In genomic region chr13:53862336-53862735, GRCm38 (mm10) we compare ENCODE assay signal across 23 mouse cellular contexts.
A peak's percentile ranks its signal among the peaks of the same experiment; 100 is the strongest.
DNase-seq lines count a peak whose midpoint lies in the region; ATAC-seq and TF ChIP-seq lines count a peak whose summit lies in the region.
"Had no signal": no experiment of that assay in that cellular context is flagged by ENCODE, and none has a peak within 500 bp of the region (broad histone marks: within the 10 kb centered on the region; RNA-seq: fewer than 3 reads in every experiment).

No protein-coding gene starts in this region.

- no peak overlapping the region for H3K4me2 ChIP-seq in hindbrain, postnatal 0 days (ENCODE audit: low read depth, low read length)
- no peak overlapping the region for H3K4me2 ChIP-seq in hindbrain, embryonic 14.5 days (replicated peaks)
- peak overlapping the region; percentile 25; the same call in 1 of the 2 replicates for H3K4me2 ChIP-seq in neural tube, embryonic 15.5 days
- H3K4me2 ChIP-seq: intestine, embryonic 15.5 days; kidney, embryonic 15.5 days; liver, embryonic 13.5 days; lung, embryonic 15.5 days; midbrain, embryonic 15.5 days; neural tube, embryonic 12.5 days had no signal

- WGBS in cerebellum, adult 2 months: 23% methylated on average over 4 of the region's 4 CpGs
- 30% methylated on average over 4 of the region's 4 CpGs for WGBS in hindbrain, postnatal 0 days
- WGBS in hindbrain, embryonic 14.5 days: 49% methylated on average over 4 of the region's 4 CpGs
- WGBS in neural tube, embryonic 15.5 days: 27% methylated on average over 4 of the region's 4 CpGs

- TF ChIP-seq CTCF in cerebellum, adult 2 months (IDR thresholded peaks at IDR 0.05; ENCODE audit: borderline replicate concordance, insufficient read depth, low read depth, low read length): no peak
- TF ChIP-seq CTCF in hindbrain, postnatal 0 days (IDR thresholded peaks at IDR 0.05; ENCODE audit: low read depth): no peak

- no peak overlapping the region for H3K27ac ChIP-seq in cerebellum, adult 2 months (ENCODE audit: insufficient read depth, low read length)
- H3K27ac ChIP-seq in hindbrain, postnatal 0 days: no peak overlapping the region
- no peak overlapping the region for H3K27ac ChIP-seq in hindbrain, embryonic 14.5 days
- peak overlapping the region; percentile 45; the same call in 1 of the 2 replicates for H3K27ac ChIP-seq in neural tube, embryonic 15.5 days (replicated peaks)
- H3K27ac ChIP-seq: intestine, embryonic 15.5 days; kidney, embryonic 15.5 days; liver, embryonic 13.5 days; lung, embryonic 15.5 days; macrophage; midbrain, embryonic 15.5 days; neural tube, embryonic 12.5 days had no signal

- no peak overlapping the region for H3K4me3 ChIP-seq in cerebellum, adult 2 months (replicated peaks; ENCODE audit: insufficient read depth, low read depth, low read length)
- H3K4me3 ChIP-seq in hindbrain, postnatal 0 days (ENCODE audit: low read length): no peak overlapping the region
- no peak overlapping the region for H3K4me3 ChIP-seq in hindbrain, embryonic 14.5 days (replicated peaks; ENCODE audit: low read length)
- H3K4me3 ChIP-seq in neural tube, embryonic 15.5 days (replicated peaks): no peak overlapping the region
- H3K4me3 ChIP-seq: erythroblast, embryonic 14.5 days; intestine, embryonic 15.5 days; kidney, embryonic 15.5 days; liver, embryonic 13.5 days; lung, embryonic 15.5 days; midbrain, embryonic 15.5 days; neural tube, embryonic 12.5 days had no signal

- no peaks in the 10 kb centered on the region for H3K4me1 ChIP-seq in cerebellum, adult 2 months (ENCODE audit: control insufficient read depth, insufficient read depth, low read length)
- H3K4me1 ChIP-seq in hindbrain, postnatal 0 days (ENCODE audit: insufficient read depth, low read length): no peaks in the 10 kb centered on the region
- H3K4me1 ChIP-seq in hindbrain, embryonic 14.5 days (replicated peaks; ENCODE audit: control insufficient read depth, insufficient read depth, low read length): 0 out of 2 replicates have a peak, but pooled peaks cover 3% of the 10 kb centered on the region
- H3K4me1 ChIP-seq in neural tube, embryonic 15.5 days: peaks cover 6% of the 10 kb centered on the region
- H3K4me1 ChIP-seq: intestine, embryonic 15.5 days; kidney, embryonic 15.5 days; liver, embryonic 13.5 days; lung, embryonic 15.5 days; midbrain, embryonic 15.5 days; neural tube, embryonic 12.5 days had no signal

- H3K9ac ChIP-seq in hindbrain, postnatal 0 days (replicated peaks; ENCODE audit: low read length): no peak overlapping the region
- no peak overlapping the region for H3K9ac ChIP-seq in hindbrain, embryonic 14.5 days
- H3K9ac ChIP-seq in neural tube, embryonic 15.5 days (replicated peaks): no peak overlapping the region
- H3K9ac ChIP-seq: intestine, embryonic 15.5 days; kidney, embryonic 15.5 days; liver, embryonic 13.5 days; lung, embryonic 15.5 days; midbrain, embryonic 15.5 days; neural tube, embryonic 12.5 days had no signal

- no peak for ATAC-seq in hindbrain, postnatal 0 days
- no peak for ATAC-seq in hindbrain, embryonic 14.5 days (ENCODE audit: low FRiP score)
- ATAC-seq in neural tube, embryonic 15.5 days (ENCODE audit: low FRiP score): no peak
- ATAC-seq: CD4-positive, CD25-positive, alpha-beta regulatory T cell, adult 4 months; intestine, embryonic 15.5 days; midbrain, embryonic 15.5 days had no signal

- H3K9me3 ChIP-seq in hindbrain, postnatal 0 days (ENCODE audit: low read length): no peaks in the 10 kb centered on the region
- H3K9me3 ChIP-seq in hindbrain, embryonic 14.5 days (ENCODE audit: control insufficient read depth, low read length): no peaks in the 10 kb centered on the region
- no peaks in the 10 kb centered on the region for H3K9me3 ChIP-seq in neural tube, embryonic 15.5 days (replicated peaks)
- H3K9me3 ChIP-seq: intestine, embryonic 15.5 days; kidney, embryonic 15.5 days; liver, embryonic 13.5 days; lung, embryonic 15.5 days; midbrain, embryonic 15.5 days; neural tube, embryonic 12.5 days had no signal

- peak; percentile 72 to 76 for DNase-seq in cerebellum, postnatal 10 days
- DNase-seq in cerebellum, adult 2 months: no peak
- peak; percentile 35 for DNase-seq in hindbrain, postnatal 0 days (ENCODE audit: low spot score)
- DNase-seq in hindbrain, embryonic 14.5 days (ENCODE audit: low spot score): no peak
- DNase-seq in neural tube, embryonic 10.5 days (ENCODE audit: extremely low spot score, low spot score): no peak
- DNase-seq in natural killer cell, adult 2 months (ENCODE audit: low spot score in 2 of 2): no peak
- DNase-seq in right cerebral cortex, postnatal 36 days (ENCODE audit: low spot score in 2 of 2): no peak
- DNase-seq: cerebellum, postnatal 36 days; heart, adult 18-20 months; heart, postnatal 4 days; liver, embryonic 13.5 days; right cerebral cortex, postnatal 4 days; thymus, postnatal 36 days had no signal

- TF ChIP-seq POLR2A in cerebellum, adult 2 months (IDR thresholded peaks at IDR 0.05; ENCODE audit: borderline replicate concordance, insufficient read depth, low read length): no peak

- no peaks in the 10 kb centered on the region for H3K36me3 ChIP-seq in hindbrain, postnatal 0 days (ENCODE audit: insufficient read depth, low read length)
- no peaks in the 10 kb centered on the region for H3K36me3 ChIP-seq in hindbrain, embryonic 14.5 days (replicated peaks; ENCODE audit: control insufficient read depth, insufficient read depth)
- no peaks in the 10 kb centered on the region for H3K36me3 ChIP-seq in neural tube, embryonic 15.5 days
- H3K36me3 ChIP-seq: G1E; intestine, embryonic 15.5 days; kidney, embryonic 15.5 days; liver, embryonic 13.5 days; lung, embryonic 15.5 days; midbrain, embryonic 15.5 days; neural tube, embryonic 12.5 days had no signal

- H3K27me3 ChIP-seq in cerebellum, adult 2 months (ENCODE audit: control insufficient read depth, insufficient read depth, low read length): no peaks in the 10 kb centered on the region
- H3K27me3 ChIP-seq in hindbrain, postnatal 0 days (ENCODE audit: insufficient read depth, low read length): no peaks in the 10 kb centered on the region
- H3K27me3 ChIP-seq in hindbrain, embryonic 14.5 days (ENCODE audit: control insufficient read depth, insufficient read depth, low read length): no peaks in the 10 kb centered on the region
- no peaks in the 10 kb centered on the region for H3K27me3 ChIP-seq in neural tube, embryonic 15.5 days (replicated peaks)
- H3K27me3 ChIP-seq: intestine, embryonic 15.5 days; kidney, embryonic 15.5 days; liver, embryonic 13.5 days; lung, embryonic 15.5 days; midbrain, embryonic 15.5 days; neural tube, embryonic 12.5 days had no signal

Comparison
In these comparisons a context has a peak if more than half of its experiments do, and no peak if none do; other contexts are left out.
1. DNase-seq: peak in cerebellum, postnatal 10 days (2 of 2) and hindbrain, postnatal 0 days (single experiment); none in cerebellum, adult 2 months (0 of 2), hindbrain, embryonic 14.5 days (single experiment), neural tube, embryonic 10.5 days (single experiment), natural killer cell, adult 2 months (0 of 2) and right cerebral cortex, postnatal 36 days (0 of 2).